Mouse (Mus musculus) megakaryocyte, adult 5-6 weeks (primary cell): ENCODE results near the gene Olfr1392. TPM values are rescaled to one million over a fixed set of nuclear protein-coding genes. Genes with fewer than 3 reads are reported as not detected.
"Not testable (repeated sequence)": the region's sequence is repeated elsewhere in the genome, so short reads cannot be mapped to it uniquely, and the experiment has no call there.

ENCODE experiments used
- ATAC-seq: 2 replicates; pipeline ENCODE4 v1.8.0; 2016; ENCODE audit warnings: mild to moderate bottlenecking, inconsistent platforms; ENCODE audit not compliant: poor library complexity, severe bottlenecking
- total RNA-seq, 2 experiments: library from RNA; stranded (forward) in 1 of 2; stranded (reverse) in 1 of 2; fragments of 153-499, 151-499 nt in 1 of 2; fragments of 221-1000, 200-1000 nt in 1 of 2; gene quantifications; 2 replicates each; pipeline versions ENCODE4 v1.2.3 to v1.2.4; 2015 to 2017

The Olfr1392 gene
- total RNA-seq (2015) (0.84 TPM in 1 of 2 replicates, not detected in the other), total RNA-seq (2017) (not detected in 2 replicates)

GRCm38 (mm10) chr11:49284982-49285381 lies at the start of gene Olfr1392:
TSS of gene Olfr1392 (plus strand) at chr11:49285282.
- ATAC-seq = not testable (repeated sequence)

- ATAC-seq = peak; percentile 63
Measured at GRCm38 (mm10) chr11:49235459-49236207, 49.4 kb upstream of the Olfr1392 start.

GRCm38 (mm10) chr11:49236891-49237290 lies 48.2 kb upstream of the Olfr1392 start:
- ATAC-seq = no peak

DNA sequence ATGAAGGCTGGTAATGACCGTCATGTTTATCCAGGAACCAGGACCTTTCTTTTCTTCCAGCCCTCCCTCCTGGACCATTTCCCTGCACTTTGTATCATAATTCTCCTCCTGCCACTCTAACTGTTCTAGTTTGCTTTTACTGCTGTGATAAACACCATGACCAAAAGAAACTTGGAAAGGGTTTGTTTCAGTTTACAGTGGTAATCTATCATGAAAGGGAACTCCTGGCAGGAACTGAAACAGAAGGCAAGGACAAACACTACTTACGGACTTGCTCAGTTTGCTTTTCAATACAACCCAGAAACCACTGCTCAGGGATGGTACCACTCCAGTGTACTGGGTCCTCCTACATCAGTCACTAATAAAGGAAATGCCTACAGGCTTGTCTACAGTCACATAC lies 47.5 kb upstream of the Olfr1392 start:
- peak; percentile 83 for ATAC-seq

GRCm38 (mm10) chr11:49240310-49240709 lies 44.8 kb upstream of the Olfr1392 start:
- no peak for ATAC-seq

DNA sequence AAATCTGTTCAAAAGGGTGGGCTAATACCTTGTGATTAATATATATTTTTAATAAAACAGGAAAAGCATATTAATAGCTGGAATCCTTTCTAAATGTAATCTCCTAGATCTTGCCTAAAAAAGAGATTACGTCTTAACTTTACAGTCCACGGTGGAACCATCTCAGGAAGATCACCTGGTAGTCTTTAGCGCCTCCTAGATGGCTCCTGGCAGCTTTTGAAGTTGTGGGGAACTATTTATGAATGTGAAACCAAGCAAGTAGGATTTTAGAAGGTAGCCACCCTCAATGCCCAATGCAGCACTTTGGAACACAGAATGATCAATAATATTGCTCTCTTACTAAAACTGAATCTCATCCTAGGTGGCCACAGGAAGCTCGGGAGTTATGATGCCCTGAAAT lies 44.2 kb upstream of the Olfr1392 start:
- no peak for ATAC-seq

DNA sequence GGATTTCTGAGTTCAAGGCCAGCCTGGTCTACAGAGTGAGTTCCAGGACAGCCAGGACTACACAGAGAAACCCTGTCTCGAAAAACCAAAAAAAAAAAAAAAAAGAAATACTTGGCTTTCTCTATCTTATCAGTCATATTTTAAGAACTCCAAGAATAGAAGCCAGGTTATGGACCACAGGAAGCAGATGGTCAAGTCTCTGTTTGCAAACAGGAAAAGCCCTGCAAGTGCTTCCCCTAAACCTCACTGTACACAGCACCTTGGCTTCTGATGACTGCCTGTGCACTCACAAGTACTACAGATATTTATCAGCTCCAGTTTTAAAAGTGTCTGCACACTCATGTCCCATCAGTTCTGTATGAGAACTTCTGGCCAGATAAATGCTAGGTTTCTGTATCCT lies 43.6 kb upstream of the Olfr1392 start:
- no peak for ATAC-seq

GRCm38 (mm10) chr11:49242944-49243626 lies 42.0 kb upstream of the Olfr1392 start:
- peak; percentile 34 for ATAC-seq

- ATAC-seq = peak; percentile 78
Measured at GRCm38 (mm10) chr11:49243727-49244594, 41.1 kb upstream of the Olfr1392 start, which contains the start of gene Mgat1. TSS of gene Mgat1 (plus strand) at chr11:49244191.

DNA sequence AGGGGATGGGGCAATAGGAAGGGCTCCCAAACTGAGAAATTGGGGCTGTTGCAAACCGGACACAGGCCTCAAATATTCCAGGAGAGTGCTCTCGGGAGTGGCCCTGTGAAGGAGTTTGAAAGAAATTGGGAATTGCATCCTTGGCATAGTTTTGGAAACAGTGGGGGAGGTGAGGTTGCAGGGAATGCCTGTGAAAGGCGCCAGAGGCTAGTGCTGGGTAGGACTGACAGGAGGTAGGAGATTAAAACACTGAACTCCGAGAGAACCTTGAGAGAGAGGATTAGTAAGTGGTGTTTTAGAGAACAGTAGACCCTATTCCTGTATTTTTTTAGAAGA lies 40.5 kb upstream of the Olfr1392 start:
- ATAC-seq = no peak

- ATAC-seq = no peak
Measured at GRCm38 (mm10) chr11:49245176-49245575, 39.9 kb upstream of the Olfr1392 start.

DNA sequence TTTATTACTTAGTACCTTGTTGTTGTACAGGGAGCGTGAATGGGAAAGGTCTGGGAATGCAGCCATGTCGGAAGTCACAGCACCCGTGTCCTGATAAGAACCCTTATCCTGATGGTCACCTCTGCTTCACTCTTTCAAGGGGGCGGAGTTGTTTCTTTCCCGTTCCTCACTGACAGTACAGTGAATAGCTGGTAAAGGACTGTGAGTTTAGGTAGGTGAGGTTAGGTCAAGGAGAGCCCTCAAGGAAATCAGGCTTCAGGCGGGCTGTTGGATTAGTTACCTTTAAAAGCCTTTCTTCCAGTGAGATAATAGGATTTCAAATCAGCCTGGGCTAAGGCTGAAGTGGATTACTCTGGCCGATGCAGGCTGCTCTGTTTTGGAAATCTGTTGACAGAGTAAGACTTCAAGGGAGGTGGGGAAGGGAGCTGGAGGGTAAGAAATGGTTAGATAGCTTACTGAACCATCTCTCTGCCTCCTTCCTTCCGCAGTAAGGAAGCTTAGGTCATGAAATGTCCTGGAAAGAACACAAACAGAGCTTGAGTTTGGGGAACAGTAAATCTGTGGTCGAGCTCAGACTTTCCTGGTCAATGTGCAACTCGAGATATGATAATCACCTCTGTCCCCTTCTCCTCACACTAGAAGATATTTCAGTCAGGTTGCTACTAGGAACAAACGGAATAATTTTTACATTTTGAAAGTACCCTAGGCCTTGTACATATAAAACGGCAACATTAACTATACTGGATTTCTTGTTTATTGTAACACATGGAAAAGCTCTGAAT lies 39.3 kb upstream of the Olfr1392 start:
- no peak for ATAC-seq

DNA sequence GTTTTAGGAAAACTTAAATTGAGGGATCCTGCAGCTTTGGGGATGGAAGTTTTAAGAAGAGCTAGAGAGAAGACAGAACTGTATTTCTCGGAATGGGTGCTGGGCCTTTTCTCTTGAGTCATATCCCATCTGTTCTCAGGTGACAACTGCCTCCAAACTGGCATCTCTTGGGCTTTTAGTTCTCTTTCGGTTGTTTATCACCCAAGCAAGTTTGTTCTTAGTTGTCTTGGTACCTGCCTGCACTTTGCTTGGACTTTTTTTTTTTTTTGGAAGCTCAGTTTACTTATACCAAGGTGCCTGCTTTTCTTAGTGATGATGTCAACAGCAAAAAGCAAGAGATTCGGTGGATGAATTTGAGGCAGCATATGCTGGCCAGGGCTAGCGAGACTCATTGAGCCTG lies 38.6 kb upstream of the Olfr1392 start:
- no peak for ATAC-seq

GRCm38 (mm10) chr11:49247255-49247654 lies 37.8 kb upstream of the Olfr1392 start:
- no peak for ATAC-seq

- no peak for ATAC-seq
Measured at GRCm38 (mm10) chr11:49248226-49248973, 36.7 kb upstream of the Olfr1392 start.

DNA sequence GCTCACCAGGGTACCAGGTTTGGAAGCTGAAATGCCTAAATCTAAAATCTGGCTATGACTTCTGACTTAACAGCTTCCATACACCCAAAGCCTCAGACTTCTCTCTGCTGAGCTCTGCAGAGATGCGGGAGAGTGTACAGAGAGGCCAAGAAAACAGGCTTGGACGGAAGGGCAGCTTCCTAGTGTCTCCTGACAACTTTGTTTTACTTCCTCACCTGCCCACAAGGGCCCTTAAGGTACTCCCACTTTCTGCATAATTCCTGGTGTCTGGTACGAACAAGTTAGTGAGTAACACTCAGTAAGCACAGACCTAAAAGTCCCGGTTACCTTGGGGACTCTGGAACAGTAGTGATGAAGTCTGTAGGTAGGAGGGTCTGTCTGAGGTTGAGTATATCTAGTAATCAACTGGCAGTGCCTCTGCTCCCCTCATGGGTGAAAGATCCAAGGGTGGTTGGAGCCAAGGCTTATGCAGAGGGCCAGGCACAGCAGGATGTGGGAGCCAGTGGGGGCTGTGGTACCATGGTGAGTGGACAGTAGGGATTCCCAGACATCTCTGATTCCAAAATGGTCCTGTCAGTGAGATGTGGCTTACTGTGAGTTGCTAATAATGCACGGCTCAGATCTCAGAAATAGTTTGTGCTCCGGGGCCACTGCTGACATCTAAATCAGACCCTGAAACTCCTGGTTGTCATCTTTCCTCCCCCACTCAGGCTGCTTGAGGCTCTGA lies 35.9 kb upstream of the Olfr1392 start:
- ATAC-seq = no peak

DNA sequence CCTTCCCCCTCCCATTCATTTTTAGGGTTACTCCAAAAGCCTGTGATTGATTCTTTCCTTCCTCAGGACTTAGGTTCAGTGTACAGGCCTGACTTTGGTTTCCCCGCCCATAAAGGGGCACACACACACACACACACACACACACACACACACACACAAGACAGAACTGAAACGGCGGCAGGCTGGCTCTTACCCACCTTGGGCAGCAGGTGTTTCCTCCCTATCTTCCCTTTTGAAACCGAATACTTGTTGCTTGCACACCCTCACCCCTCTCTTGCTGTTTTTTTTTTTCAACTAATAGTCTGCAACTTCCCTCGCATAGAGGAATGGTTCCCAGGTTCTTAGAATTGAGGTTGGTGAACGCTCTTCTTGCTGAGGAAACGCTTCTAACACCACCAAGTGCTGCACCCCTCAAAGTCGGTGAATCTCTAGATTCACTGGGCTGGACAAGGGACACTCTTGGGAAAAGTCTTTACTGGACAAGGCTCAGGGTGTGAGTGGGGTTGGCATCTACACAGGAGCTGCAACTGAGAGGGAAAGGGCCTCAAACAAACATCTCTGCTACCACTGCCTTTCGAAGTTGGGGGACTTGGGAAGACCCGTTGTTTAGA lies 35.2 kb upstream of the Olfr1392 start:
- peak; percentile 13 for ATAC-seq

DNA sequence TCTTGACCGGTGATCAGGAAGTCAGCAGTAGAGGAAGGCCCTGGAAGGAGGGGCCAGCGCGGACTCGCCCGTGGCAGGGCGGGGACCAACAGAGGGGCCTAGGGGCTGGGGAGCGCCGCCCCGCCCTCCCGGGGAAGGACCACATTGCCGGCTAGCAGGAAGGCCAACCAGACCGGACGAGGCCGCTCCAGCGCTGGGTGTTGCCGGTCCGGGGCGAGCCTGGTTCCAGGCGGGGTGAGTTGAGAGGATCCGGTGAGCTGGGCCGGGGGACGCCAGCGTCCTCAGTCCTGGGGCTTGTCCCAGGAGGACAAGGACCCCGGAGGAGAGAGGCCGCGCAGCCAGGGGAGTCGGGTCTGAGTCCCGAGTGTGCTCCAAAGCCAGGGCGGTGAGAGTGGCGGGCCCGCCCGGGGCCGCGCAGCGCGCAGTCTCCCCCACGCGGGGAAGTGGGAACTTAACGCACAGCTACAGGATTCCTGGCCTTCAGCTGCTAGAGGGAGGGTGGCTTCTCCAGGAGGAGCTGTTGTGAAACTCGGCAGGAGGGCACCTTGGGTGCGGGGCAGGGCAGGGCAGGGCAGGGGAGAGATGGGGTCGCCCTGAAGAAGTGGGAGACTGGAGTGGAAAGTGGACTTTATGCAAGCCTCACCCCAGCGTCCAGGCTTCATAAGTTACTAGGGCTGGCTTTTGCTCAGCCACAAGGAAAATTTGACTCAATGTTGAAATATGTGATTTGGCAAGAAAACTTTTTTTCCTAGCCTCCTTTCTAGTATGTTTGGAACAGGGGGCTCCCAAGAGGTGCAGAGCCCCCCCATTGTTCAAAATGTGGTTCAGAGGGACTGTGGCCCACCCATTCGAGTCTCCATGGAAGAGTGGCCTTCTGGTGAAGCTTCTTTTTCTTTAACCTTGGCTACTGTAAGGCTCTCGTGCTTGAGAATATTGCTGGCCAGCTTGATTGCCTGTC lies 34.4 kb upstream of the Olfr1392 start:
- ATAC-seq = peak; percentile 84
